Mouse (Mus musculus) gastrocnemius, adult 2 months (tissue): Measurements from ENCODE around the gene Filip1l. TPM values are rescaled to one million over a fixed set of nuclear protein-coding genes. Genes with fewer than 3 reads are reported as not detected.
A peak's percentile ranks its signal among the peaks of the same experiment; 100 is the strongest.

ENCODE experiments used
- DNase-seq: peaks from one replicate; pipeline ENCODE4 v3.0.0; 2022
- H3K27ac ChIP-seq: fragments of 200-600 bp; 2 replicates; pipeline ENCODE4 v1.8.1; 2022; ENCODE audit warnings: mild to moderate bottlenecking
- H3K4me3 ChIP-seq: fragments of 200-600 bp; 2 replicates; pipeline ENCODE4 v1.8.1; 2022; ENCODE audit warnings: mild to moderate bottlenecking, moderate library complexity
- CTCF ChIP-seq: fragments of 200-600 bp; IDR thresholded peaks from 2 replicates; pipeline ENCODE4 v1.8.1; 2022; ENCODE audit warnings: antibody characterized with exemption, mild to moderate bottlenecking, moderate library complexity
- intact Hi-C: fragments of 180-260 bp; cut with DNase I; formaldehyde crosslinking; loops from one replicate; pipeline ENCODE4 v1.15.1; 2025
- total RNA-seq, 2 experiments: library from RNA; stranded (reverse); gene quantifications; 2 replicates each; pipeline ENCODE4 v1.2.3; 2021

The Filip1l gene
- total RNA-seq, 2 experiments from 2014 or later: 37.5 to 67.0 TPM

DNA sequence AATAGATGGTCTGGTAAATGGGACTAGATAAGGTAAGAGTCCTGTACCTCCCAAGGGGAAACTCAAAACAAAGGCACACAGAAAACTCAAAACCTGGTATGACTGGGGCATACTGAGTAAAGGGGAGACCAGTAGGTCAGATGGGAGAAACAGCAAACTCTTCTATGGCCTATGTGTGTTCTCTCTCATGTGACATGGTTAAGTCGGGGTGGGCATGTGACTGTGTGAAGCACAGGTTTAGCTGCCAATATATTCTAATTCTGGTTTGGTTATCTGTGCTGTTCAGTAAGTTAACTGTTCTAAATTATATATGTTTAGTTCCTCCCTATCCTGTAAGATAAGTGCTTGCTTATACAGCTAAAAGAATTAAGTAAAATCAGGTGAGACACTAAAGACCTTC, 207.3 kb downstream of the Filip1l start:
- intact Hi-C loops: no loop called here
- no peak overlapping the region for H3K27ac ChIP-seq

DNA sequence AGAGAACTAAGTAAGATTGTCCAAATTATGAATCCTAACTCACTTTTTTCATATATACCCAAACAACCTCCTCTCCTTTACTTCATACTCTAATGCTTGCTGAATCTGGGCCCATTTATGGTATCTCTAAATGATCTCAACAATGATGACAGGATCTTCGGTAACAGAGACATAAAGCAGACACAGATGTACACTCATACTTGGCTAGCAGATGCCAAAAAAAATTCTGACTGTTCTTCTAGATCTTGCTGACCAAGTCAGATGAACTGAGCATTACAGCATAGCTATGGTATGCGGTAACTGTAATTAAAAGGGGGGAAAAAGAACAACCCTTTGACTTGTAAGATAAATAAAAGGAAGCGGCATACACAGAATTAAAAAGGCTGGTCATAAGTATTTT, 210.6 kb downstream of the Filip1l start:
- intact Hi-C loops: no loop called here
- peak overlapping the region; percentile 48; the same call in 1 of the 2 replicates for H3K27ac ChIP-seq
- TF ChIP-seq CTCF: no peak

More for the DNA sequence above, 207.3 kb downstream of the Filip1l start:
- DNase-seq: no peak
- no peak for TF ChIP-seq CTCF
- H3K4me3 ChIP-seq: no peak overlapping the region

DNA sequence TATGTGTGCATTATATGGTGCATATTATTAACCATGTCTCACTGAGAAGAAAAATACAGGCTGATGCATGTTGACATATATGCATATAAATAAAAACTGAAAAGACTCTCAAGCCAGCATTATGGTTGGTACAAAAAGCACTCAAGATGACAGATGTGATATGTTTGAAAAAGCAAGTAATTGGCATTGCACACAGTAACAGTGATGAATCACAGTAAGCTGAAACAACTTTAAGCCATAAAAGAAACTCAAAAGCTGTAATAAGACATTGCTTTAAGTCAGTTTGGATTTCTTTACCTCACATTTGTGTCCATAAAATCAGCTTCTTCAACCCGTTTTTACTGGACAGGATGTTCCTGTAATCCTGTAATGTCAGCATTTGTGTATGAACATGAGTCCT, 211.9 kb downstream of the Filip1l start:
- DNase-seq: no peak
- Histone ChIP-seq H3K27ac (peak overlapping the region; percentile 43), H3K4me3 (no peak overlapping the region)
- intact Hi-C loops: no loop called here
- TF ChIP-seq CTCF: no peak

More for the DNA sequence above, 210.6 kb downstream of the Filip1l start:
- no peak overlapping the region for H3K4me3 ChIP-seq
- no peak for DNase-seq

DNA sequence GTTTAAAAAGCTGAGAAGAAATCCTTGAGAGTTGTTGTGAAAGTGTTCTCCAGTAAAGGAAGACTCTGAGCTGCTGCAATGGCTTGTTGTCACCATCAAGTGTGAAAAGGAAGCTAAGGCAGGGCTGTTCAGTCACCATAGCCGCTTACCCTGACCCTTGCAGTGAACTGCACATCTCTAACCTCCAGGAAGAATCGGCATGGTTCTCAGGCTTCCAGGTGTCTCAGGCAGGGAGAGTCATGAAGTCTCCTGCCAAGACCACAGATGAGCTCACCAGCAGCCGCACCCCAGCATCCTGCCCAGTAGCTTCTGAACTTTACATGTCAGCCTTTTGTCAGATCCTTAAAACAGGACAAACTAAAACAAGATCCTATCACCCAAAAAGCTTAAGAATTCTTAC, 213.3 kb downstream of the Filip1l start:
- H3K27ac ChIP-seq: peak overlapping the region; percentile 53
- no peak for TF ChIP-seq CTCF
- H3K4me3 ChIP-seq: no peak overlapping the region
- DNase-seq: no peak
- intact Hi-C loops: no loop called here

DNA sequence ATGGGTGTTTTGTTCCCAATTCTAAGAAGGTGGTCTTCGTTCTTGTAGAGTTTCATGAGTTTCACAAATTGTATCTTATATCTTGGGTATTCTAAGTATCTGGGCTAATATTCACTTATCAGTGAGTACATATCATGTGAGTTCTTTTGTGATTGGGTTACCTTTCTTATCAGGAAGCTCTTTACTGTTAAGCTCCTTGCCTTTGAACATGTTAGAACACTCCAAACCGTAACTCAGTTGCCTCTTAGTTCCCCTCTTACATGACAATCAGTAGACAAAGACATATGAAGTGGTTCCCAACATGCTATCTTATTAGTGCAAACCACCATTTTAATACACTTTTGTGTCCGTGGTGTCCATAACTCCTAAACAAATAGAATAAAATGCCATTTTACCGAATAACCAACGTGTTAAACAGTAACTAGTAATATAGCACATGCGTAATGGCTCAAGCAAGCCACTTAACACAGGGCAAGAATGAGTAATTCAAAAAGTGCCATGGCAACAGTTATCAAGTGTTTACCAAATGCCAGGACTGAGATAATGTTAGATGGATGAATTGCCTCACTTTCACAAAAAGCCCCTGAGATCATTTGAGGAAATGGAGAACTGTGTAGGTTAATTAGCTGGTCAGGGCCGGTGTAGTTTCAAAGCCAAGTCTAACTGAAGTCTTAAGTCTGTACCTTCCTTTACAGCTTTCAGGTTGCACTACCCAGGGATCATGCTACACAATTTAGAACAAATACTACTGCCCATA, 215.9 kb downstream of the Filip1l start:
- Histone ChIP-seq H3K4me3 (no peak overlapping the region), H3K27ac (no peak overlapping the region)
- no peak for TF ChIP-seq CTCF
- intact Hi-C loops: no loop called here
- DNase-seq: no peak

DNA sequence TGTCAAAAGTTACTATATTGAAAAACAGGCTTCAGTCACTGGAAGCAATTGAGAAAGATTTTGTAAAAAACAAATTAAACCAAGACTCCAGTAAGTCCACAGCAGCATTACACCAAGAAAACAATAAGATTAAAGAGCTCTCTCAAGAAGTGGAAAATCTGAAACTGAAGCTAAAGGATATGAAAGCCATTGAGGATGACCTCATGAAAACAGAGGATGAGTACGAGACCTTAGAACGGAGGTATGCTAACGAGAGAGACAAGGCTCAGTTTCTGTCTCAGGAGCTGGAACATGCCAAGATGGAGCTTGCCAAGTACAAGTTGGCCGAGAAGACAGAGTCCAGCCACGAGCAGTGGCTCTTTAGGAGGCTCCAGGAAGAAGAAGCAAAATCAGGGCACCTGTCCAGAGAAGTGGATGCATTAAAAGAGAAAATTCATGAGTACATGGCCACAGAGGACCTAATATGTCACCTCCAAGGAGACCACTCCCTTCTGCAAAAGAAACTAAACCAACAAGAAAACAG, 218.0 kb downstream of the Filip1l start:
- intact Hi-C loops: no loop called here
- no peak overlapping the region for H3K4me3 ChIP-seq
- no peak for TF ChIP-seq CTCF
- peak overlapping the region; percentile 52 for H3K27ac ChIP-seq
- peak; percentile 62 for DNase-seq

DNA sequence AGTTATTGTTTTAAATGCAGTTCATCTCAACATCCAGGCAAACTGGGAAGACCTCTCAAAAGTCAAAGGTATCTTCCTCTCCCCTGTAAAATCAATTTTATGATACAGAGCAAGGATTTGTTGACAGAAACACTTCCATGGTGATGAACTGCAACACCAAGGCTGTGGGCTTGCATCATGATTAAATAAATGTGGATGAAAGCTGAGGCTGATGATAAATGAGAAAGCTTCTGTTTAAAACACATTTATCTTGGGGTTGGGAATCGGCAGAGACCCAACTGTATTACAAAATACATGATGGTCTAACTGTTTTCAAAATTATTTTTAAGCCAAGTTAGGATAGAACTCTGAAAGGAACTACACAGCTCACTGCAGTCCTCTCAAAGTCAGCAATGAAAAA, 220.9 kb downstream of the Filip1l start:
- no peak for DNase-seq
- Histone ChIP-seq H3K4me3 (peak overlapping the region; percentile 19; the same call in 1 of the 2 replicates), H3K27ac (peak overlapping the region; percentile 66)
- intact Hi-C loops: no loop called here
- TF ChIP-seq CTCF: no peak

DNA sequence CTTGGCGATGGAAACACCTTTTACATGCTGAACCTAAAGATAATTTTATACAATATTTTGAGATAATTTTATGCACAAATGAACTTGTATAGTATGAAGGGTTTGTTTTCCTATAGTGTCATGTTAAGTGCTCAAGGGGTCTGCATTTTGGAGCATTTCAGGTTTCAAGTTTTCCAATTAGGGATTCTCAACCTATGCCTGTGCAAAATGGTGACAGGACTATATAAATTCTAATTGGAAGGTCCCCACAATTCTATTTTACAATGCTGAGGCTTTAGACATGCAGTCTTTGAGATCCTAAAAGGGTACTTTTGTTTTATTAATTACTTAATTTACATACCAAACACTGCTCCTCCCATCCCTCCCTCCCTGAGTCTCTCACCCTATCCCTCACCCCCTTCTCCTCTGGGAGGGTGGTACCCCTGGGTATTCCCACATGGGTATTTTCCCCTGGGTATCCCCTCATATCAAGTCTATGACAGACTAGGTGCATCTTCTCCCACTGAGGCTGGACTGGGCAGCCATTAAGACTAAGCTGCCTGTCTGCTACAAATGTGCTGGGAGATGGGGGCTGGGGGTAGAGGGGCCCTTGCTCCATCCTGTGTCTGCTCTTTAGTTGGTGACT, 223.0 kb downstream of the Filip1l start:
- 0 out of 2 replicates have a peak overlapping the region, but pooled peaks have one; percentile 3 for H3K27ac ChIP-seq
- no peak for DNase-seq
- TF ChIP-seq CTCF: no peak
- H3K4me3 ChIP-seq: no peak overlapping the region
- intact Hi-C loops: loop anchor here (5.0 kb wide), 2 partner anchors 179 to 334 kb away; no protein-coding TSS in a partner anchor

DNA sequence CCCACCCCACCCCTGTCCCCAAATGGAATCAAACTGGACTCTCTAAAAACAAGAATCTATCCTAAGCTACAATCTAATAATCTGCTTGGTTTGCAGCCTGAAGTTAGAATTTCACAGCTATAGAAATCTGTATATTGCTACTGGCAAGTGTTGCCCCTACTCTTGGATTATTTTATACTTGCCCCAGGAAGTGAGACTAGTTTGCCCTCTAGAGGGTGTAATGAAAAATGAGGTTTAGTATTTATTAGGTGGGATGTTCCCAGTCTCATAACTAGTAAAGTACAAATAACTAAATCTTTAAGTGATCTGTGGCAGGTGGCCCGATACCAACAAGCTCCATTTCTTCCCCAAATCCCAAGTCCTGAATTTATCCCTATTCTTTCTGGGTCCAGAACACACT, 224.6 kb downstream of the Filip1l start:
- no peak overlapping the region for H3K4me3 ChIP-seq
- no peak for DNase-seq
- peak; percentile 58 for TF ChIP-seq CTCF
- intact Hi-C loops: loop anchor here (5.0 kb wide), 2 partner anchors 180 to 335 kb away; no protein-coding TSS in a partner anchor
- H3K27ac ChIP-seq: peak overlapping the region; percentile 40; the same call in 1 of the 2 replicates

DNA sequence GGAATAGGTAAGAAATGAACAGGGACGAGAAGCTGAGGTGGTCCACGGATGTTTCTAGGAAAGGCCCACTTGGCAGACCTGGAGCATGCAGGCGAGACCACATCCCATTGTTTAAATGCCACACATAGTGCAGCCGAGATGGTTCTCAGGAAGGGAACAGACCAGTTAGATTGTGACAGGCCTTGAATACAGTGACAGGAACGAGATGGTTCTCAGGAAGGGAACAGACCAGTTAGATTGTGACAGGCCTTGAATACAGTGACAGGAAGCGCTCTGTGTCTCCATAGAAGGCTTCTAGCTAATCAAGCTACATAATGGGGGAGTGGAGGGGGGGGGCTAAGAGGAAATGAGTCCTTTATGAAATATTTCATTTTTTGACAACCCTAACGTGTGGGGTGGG, 227.1 kb downstream of the Filip1l start:
- Histone ChIP-seq H3K27ac (peak overlapping the region; percentile 56), H3K4me3 (no peak overlapping the region)
- TF ChIP-seq CTCF: no peak
- no peak for DNase-seq
- intact Hi-C loops: no loop called here

DNA sequence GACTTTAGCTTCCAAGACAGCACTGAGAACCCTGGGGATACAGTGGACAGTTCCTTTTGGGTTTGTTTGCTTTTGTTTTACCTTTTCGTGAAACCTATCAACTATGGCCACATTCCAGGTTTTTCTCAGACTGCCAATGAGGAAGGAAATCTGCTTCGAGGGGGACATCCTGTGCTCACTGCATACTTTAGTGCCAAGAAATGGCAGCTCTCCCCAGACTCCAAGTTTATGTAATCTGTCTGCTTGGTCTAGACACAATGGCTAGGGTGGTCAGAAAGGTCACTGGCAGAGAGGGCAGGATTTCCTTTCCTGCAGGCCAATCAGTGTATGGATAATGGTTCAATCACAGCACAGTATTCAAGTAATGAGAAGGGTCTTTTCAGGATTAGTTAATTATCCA, 229.1 kb downstream of the Filip1l start:
- TF ChIP-seq CTCF: no peak
- Histone ChIP-seq H3K4me3 (no peak overlapping the region), H3K27ac (peak overlapping the region; percentile 29; the same call in 1 of the 2 replicates)
- DNase-seq: no peak
- intact Hi-C loops: no loop called here

DNA sequence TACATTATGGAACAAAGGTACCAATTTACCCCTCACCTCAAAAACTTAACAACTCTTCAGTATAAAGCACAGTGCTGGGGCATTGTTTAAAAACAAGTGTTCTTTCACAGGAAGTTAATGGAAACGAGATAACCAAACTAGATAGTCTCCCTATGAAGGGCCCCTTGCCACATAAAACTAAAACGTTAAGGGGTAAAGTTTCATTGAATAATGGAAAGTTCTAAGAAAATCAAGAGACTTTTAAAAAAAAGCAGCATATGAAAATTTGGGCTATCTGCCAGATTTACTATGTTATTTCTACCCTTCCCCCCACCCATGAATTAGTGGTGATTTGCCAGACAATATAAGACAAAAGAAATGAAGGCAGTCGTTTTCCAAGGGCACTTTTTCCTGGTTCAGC, 232.3 kb downstream of the Filip1l start:
- no peak for DNase-seq
- H3K27ac ChIP-seq: peak overlapping the region; percentile 46; the same call in 1 of the 2 replicates
- H3K4me3 ChIP-seq: no peak overlapping the region
- intact Hi-C loops: no loop called here
- no peak for TF ChIP-seq CTCF
